Mouse (Mus musculus) telencephalon, adult 2 months (tissue): ENCODE data around the gene Kirrel3.

Experiments
- DNase-seq: peaks from one replicate; pipeline ENCODE4 v3.0.0-alpha.2; 2011; ENCODE audit warnings: low read depth, low spot score

Gene Kirrel3

DNA sequence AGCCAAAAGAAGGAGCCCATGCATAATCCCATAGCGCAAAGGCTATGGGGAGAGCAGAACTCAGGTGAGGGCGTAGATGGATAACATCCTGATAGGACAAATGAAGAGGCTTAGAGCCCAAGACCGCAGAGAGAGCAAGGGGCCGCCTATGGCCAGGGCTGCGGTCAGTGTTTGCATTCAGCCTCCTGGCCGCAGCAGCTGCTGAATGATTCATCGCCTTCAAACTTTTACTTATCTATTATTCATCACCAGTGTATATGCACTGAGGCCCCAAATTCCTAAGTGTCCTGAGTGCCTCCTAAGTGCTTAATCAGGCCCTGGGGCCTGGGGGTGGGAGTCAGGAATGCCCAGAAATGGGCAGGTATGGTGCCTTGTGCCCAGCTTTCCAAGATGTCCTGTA lies 457.3 kb downstream of the Kirrel3 start:
- no peak for DNase-seq

- DNase-seq: no peak
Observed at GRCm38 (mm10) chr9:34945301-34945700, 459.6 kb downstream of the Kirrel3 start.

GRCm38 (mm10) chr9:34947258-34947657 lies 461.6 kb downstream of the Kirrel3 start:
- no peak for DNase-seq

GRCm38 (mm10) chr9:34947717-34948116 lies 462.0 kb downstream of the Kirrel3 start:
- no peak for DNase-seq

GRCm38 (mm10) chr9:34953420-34953819 lies 467.7 kb downstream of the Kirrel3 start:
- no peak for DNase-seq

- no peak for DNase-seq
Observed at GRCm38 (mm10) chr9:34954212-34954611, 468.5 kb downstream of the Kirrel3 start.

DNA sequence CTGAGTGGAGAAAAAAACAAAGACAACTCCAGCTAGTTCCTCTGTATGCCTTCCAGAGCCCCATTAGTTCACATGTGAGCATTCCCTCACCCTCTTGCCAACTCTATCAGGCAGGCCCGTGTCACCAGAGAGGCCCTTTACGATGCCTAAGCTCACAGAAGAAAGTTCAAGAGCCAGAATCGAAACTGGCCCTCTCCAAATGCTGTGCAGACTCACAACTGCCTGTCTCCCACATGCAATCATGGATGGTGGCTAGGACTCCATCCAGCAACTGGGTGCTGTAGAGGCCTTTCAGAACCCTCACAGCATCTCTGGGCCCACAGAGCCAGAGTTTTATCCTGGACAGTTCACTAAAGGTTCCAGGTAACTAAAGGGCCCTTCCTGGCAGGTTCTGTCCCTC lies 470.8 kb downstream of the Kirrel3 start:
- no peak for DNase-seq

GRCm38 (mm10) chr9:34957691-34958090 lies 472.0 kb downstream of the Kirrel3 start:
- peak; percentile 43 for DNase-seq

- peak; percentile 68 for DNase-seq
Observed at GRCm38 (mm10) chr9:34958183-34958830, 472.6 kb downstream of the Kirrel3 start.

DNA sequence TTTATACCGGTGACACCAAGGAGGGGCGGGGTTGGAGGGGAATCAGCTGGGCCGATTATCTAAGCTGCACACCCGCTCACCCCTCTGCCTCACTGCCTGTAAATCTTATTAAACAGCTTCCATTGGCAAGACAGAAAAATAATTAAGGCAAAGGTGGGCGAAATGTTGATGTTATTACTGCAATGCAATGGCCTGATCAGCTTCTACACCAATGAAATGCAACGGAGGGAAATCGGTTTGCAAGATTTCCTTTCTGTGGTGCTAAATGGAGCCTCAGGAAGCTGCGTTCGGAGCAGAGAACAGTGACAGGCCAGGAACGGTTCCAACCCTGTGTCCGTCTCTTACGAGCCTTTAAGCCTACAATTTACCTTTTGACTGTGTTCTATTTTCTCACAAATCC lies 475.0 kb downstream of the Kirrel3 start:
- DNase-seq: no peak

- no peak for DNase-seq
Observed at GRCm38 (mm10) chr9:34961171-34961570, 475.5 kb downstream of the Kirrel3 start.

DNA sequence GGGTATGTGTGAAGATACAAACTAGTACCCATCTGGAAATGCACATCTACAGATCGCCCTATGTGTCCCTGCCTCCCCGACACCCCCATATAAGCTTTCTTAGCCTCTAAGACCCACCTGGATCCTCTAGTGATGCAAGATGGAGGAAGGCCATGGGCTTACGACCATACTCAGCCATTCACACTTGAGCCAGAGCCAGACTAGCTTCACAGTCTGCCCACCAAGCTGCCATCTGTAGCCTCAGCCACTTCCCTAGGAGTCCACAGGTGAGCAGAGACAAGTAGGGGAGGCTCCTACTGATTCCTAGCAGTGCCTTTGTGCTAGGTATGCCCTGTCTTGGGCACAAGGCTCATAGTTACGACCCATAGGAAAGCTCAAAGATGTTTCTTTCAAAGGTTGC lies 476.6 kb downstream of the Kirrel3 start:
- no peak for DNase-seq

- DNase-seq: no peak
Observed at GRCm38 (mm10) chr9:34963593-34963992, 477.9 kb downstream of the Kirrel3 start.

DNA sequence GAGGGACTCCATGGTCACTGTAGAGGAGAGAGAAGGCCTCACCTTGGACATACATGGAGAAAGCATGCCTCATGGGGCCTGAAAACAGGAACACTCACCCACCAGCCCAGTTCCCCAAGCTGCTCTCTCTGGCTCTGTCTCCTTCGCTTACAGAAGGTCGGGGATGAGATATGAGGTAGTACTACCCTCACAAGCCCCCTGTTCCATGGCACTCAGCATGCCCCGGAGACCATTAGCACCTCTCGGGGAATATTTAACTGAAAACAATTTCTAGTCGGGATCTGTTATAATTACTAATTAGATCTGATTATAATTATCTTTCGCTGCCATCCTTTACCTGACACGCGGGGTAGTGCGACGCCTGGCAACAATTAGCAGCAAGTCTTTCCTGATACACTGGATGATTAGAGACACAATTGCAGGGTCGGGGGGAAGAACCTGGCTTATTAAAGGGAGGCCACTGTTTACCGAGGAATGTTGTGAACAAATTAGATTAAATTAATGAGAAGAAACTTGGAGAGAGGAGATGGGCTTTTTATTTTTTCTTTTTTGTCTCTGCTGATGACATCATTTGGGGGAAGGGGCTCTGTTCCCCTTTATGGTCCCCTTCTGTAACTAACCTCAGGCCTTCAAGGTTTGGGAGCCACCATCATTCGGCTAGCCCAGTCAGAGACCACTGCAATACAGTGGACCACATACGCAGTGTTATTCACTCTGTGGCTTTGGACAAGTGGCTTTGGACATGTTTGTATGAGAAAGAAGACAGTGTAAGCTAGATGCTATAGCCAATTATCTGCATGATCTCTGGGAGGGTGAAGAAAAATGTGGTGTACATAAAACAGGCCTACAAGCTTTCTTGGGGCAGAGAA lies 478.7 kb downstream of the Kirrel3 start:
- DNase-seq: no peak

DNA sequence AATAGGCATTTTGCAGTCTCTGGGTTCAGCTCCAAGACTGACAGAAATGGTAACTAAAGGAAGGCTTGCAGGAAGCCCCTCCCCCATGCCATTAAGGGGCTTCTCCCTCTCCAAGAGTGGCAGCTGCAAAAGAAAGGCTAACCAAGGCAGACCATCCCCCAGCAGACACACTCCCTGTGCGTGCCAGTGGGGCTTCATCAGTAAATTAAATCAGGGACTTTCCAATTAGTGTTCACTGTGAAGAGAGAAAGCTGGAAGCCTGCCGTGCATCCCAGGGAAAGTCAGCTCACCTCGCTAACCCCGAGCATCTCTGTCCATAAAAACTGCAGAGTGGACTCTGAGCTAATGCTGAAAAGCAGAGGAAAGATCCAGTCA lies 479.3 kb downstream of the Kirrel3 start:
- DNase-seq: no peak

GRCm38 (mm10) chr9:34967772-34968171 lies 482.1 kb downstream of the Kirrel3 start:
- DNase-seq: no peak

DNA sequence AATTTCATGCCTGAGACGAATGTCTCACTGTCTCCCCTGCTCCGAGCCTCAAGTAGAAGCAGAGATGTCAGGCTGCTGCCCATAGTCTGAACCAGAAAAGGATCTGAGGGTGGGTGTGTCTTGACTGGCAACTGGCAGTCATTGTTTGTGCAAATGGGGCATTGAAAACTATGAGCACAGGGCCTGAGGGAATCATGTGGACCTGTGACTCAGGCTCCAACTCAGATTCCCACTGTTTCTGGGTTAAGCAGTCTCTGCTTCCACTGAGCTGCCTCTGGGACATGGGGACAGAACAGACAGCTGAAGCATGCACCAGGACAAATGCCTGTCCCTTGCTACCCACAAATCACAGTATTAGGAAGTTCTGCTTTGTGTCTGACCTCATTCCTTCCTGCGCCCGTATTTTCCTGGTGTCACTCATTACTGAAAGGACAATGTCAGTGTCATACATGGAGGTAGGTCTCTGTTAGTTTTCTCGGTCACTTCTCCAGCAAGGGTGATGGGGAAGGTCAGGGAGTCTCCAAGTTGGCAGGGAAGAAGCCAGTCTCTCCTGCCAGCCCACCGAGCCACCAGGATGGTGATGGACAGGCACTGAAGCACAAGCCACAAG lies 484.3 kb downstream of the Kirrel3 start:
- no peak for DNase-seq

DNA sequence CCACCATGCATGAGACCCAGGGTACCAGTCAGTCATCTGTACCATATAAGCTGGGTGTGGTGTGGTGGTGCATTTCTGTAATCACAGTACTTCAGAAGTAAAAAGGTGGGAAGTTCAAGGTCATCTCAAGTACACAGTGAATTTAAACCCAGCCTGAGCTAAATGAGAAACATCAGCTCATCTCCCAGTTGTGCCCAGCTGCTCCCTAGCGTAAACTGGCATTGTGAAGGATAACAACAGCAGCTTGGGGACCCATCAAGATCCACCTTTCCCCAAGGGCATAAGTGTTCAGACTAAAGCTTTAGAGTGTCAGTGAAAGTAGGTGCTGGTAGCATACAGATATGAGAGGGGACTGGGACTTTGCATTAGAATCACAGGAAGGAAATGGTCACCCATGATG lies 488.6 kb downstream of the Kirrel3 start:
- DNase-seq: no peak

GRCm38 (mm10) chr9:34975245-34975644 lies 489.6 kb downstream of the Kirrel3 start:
- no peak for DNase-seq

DNA sequence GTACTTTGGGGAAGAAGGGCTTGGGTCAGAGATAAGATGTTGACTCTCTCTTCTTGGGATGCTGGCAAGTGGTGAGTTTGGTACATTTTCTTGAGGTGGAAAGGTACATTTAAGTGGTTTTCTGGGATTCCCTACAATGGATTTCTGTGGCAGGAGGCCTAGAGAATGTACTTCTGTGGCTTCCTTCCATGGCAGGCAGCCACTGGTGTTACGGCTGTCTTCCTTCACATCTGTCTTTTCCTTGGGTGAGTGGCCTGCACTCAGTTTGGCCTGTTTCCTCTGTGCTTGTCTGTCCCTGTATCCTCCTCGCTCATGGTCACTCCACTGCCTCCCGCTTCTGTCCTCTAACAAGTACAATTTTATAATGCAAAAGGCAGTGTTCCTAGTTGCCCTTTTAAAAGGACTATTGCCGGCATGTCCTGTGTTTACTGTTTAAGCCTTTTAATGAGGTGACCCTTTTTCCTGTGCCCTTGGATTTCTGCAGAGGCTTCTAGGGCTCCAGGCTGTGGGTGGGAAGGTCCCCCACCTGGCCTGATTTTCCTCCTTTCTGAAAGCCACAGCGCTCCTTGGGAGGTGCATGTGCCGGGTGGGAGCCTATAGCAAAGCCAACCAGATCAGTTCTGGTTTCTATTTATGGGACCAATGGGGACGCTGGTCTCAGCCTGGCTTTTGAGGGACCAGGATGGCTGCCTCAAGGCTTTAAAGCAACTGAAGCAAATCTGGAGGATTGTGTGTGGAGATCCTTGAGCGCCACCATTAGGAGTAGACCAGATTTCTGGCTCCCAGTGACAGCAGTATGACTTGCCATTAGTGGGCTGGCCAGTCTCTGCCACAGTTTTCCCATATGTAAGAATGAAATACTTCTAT lies 491.1 kb downstream of the Kirrel3 start:
- no peak for DNase-seq

GRCm38 (mm10) chr9:34977700-34978099 lies 492.0 kb downstream of the Kirrel3 start:
- DNase-seq: no peak

DNA sequence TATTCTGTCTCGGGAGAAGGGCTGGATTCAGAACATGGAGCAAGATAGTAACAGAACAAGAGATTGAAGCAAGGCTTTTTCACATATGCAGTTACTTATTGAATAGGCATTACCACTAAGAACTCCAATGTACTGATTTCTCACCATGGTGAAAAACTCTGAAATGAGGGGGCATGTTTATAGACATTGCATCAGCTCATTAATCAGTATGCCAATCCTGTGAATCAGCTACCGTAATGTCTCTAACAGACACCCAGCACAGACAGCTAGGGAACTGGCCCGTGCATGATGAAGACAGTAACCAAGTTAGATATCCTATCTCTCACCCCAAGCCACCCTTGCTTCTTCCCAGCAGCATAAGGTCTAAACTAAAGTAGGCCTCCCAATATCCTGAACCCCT lies 492.5 kb downstream of the Kirrel3 start:
- no peak for DNase-seq
